Mouse (Mus musculus) adrenal gland, adult 18-20 months (tissue): Measurements from ENCODE around the gene Dbn1. TPM values are rescaled to one million over a fixed set of nuclear protein-coding genes. Genes with fewer than 3 reads are reported as not detected.

ENCODE experiments used
- DNase-seq, 2 experiments: peaks; one replicate each; pipeline ENCODE4 v3.0.0; 2021 to 2022; ENCODE audit warnings: low spot score in 2 of 2
- long read RNA-seq, 2 experiments: library from polyadenylated mRNA; stranded (forward); transcript quantifications; one replicate each; pipeline ENCODE4 v2.0.0; 2021
- total RNA-seq, 2 experiments: library from RNA; stranded (reverse); gene quantifications; 1 replicate in 1 of 2; 2 replicates in 1 of 2; pipeline ENCODE4 v1.2.3; 2021

Gene Dbn1
- 10 to 100 TPM; 11.1 to 16.2 TPM for total RNA-seq
- long read RNA-seq, experiment 1, transcript Dbn1-203 (14 exons, 2,940 nt), result major isoform, 7 of 13 reads
- long read RNA-seq, experiment 1, partial matches to known transcripts, result 1 of 13 reads
- long read RNA-seq, experiment 1, other reads (novel, unspliced or antisense), result 0 of 13 reads
- long read RNA-seq, experiment 2, partial matches to known transcripts, result 10 of 15 reads
- long read RNA-seq, experiment 2, other reads (novel, unspliced or antisense), result 1 of 15 reads

DNA sequence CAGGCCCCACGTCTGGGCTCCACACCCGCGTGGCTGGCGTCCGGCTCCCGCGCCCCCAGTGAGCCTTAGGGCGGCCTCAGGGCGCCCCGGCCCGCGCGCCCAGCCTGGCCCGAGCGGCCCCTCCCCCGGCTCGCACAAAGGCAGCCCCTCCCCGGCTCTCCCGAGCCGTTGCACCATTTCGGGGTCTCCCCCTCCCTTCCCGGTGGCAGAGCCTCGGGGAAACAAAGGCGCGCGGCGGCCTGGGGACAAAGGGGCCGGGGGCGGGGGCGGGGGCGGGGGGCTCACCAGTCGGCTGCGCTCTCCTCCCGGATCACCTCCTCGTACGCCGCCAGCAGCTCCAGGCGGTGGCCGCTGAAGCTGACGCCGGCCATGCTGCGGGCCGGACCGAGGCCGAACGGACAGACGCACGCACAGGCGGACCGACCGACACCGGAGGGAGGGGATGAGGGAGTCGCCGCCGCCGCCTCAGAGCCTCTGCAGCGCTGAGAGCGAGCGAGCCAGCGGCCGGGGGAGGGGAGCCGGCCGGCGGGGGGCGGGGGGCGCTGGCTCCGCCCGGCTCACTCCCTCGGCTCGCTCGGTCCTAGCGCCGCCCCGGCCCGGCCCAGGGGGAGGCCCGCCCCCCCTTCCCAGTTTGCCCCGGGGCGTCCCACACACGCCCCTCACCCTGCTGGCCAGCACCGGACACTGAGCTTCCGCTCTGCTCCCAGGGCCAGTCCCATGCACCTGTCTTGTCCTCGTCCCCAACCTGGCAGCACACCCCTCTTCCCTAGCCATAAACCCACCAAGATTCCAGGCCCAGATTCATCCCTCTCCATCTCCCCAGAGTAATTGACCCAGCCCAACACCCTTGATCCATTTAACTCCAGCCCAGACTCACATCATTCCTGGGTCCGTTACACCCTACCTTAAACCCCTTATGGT is at the start of gene Dbn1:
TSS of gene Dbn1 (minus strand) at position 534 of the 921 bp plus-strand sequence.
- DNase-seq, result peak in 1 of 2 experiments; percentile 50

DNA sequence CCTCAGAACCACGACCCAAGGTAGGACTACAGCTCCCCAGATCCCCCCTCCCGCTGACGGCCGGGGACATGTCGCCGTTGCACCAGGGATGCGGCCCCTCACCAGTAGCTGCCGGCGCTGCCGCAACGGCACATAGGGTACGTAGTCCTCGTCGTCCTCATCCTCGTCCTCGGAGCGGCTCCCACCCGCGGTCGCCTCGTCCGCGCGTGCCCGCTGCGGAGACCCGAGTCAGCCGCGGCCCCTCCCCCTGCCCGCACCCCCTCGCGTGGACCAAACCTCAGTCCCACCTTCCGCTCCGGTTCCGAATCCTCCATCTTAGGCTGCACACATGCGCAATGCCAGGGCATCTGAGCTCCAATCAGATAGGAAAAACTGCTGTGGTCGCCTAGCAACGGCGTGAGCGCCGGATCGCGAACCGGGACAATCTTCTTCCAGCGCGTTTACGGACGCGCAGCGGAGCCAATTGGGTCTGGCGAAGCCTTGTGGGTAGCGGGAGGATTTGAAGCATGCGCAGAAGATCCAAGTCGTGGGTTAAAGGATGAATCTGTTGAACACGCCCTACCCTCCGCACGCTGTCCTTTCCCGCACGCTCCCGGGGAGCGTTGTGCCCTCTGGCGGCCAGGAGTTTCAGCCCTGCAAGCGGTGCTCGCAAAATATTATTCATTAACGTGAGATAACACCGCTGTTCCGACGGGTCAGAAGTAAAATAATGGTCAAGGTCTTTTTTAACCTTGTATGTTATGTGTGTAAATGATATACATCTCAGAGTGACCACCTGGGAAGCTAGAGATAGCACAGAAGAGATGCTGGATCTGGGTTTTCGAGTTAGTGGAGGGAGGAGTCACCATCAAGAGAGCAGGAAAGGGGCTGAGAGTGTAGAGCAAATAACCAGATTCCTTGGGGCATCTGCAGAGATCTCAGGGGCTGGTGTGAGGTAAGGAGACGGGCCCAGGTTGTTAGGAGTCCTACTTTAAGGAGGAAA is 48.6 kb upstream of the Dbn1 start, which contains the start of gene Ddx41:
TSS of gene Ddx41 (minus strand) at position 465 of the 982 bp plus-strand sequence.
- DNase-seq, result peak; percentile 99

GRCm38 (mm10) chr13:55535796-55536193 is 47.9 kb upstream of the Dbn1 start:
- no peak for DNase-seq

DNA sequence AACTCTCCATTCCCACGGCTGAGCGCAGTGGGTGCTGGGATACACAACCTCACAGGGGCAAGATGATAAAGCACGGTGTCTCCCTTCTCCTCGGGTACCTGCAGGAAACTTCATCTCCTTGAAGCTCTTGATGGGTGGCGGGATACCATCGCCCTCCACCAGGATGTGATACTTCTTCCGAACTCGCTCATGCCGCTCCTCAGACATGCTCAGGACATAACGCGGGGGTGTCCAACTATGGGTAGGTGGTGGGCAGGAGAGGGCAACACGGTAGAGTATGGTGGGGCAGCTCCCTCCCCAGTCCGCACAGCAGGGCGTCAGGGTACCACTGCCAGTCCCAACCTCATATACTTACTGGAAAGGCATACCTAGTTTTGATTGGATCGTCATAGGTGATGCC is 47.3 kb upstream of the Dbn1 start:
- DNase-seq, result no peak

DNA sequence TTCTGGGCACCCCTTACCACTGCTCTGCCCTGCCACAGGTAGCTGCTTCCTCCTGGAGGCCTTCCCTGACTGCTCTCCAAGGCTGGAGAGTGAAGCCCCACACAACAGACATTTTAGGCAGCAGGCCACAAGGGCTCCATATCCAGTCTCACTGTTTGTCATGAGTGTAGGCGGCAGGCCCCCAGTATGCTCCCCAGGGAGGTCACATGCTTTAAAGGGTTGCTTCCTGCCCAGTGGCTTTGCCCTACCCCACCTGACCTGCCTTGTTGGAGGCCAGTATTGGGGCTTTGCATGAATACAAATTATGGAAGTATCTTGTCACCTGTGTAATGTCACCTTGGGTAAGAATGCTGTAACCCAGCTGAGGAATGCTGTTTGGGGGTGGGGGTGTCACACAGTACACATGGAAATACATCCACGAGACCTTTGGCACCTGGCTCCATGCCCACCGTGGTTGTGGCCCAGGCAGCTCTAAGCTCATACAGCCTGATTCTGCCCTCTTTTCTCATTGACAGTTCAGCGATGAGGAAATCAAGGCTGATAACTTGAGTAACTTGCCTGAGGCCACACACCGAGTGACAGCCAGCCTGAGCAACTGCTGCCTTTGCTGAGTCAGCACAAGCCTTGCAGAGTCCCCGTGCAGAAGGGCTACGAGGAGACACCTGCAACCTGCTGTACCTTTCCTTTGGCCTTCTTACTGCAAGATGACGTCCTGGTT is 41.4 kb upstream of the Dbn1 start, which contains the start of gene Dok3:
TSS of gene Dok3 (minus strand) at position 99 of the 718 bp plus-strand sequence.
- no peak for DNase-seq

DNA sequence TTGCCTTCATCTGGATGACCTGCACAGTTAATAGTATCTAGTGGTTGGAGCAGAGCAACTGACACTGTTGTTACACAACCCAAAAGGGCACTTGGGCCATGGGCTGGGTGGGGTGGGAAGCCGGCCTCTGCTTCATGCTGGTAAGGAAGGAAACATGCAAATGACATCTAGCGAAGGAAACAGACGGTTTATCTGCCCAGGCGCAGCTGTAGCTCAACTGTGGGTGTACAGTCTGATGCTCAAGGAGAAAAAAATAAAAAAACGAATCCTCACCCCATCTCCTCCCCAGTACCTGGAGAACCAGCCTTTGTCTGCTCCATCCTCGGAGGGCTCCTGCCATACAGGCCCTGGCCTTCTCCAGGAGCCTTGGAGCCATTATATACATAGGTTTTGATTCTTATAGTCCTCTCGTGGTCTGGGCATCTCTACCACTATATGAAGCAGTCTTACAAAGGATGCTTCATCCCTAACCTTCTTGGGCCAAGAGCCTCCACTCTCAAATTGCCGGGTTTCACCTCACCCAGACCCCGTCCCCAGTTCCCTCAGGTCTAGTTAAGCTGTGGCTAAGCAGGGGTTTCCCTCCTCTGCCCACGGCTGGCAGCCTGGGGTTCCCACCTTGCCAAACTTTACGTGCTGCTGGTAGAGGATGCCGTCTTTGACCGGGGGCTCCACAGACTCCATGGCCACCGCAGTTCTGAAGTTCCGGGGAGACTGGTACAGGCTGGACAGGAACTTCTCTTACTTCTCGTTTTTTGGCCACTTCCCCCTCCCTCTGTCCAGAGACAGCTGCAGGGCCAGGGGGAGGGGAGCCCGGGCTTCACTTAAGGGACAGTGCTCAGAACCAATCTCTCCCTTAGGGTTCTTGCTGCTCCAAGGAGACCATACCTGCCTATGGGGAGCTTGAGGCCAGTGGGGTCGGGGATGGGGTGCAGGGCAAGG is 40.2 kb upstream of the Dbn1 start:
- DNase-seq, result no peak

DNA sequence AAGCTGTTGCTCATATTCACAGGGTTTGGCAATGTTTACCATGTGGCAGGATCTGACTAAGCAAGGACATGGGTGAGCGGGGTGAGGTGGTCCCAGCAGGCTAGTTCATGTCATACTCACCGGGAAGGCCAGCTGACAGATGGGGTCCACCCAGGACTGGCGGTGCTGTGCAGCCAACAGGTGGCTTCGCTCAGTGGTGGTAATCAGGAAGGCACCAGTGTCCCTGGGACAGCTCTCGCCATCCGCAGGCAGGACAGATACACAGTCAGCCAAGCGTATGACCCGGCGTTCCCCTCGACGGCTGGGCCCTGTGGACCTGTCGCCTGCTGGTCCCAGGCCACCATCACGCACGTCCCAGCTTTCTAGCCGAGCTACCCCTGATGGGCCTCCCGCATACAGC is 39.3 kb upstream of the Dbn1 start:
- no peak for DNase-seq

DNA sequence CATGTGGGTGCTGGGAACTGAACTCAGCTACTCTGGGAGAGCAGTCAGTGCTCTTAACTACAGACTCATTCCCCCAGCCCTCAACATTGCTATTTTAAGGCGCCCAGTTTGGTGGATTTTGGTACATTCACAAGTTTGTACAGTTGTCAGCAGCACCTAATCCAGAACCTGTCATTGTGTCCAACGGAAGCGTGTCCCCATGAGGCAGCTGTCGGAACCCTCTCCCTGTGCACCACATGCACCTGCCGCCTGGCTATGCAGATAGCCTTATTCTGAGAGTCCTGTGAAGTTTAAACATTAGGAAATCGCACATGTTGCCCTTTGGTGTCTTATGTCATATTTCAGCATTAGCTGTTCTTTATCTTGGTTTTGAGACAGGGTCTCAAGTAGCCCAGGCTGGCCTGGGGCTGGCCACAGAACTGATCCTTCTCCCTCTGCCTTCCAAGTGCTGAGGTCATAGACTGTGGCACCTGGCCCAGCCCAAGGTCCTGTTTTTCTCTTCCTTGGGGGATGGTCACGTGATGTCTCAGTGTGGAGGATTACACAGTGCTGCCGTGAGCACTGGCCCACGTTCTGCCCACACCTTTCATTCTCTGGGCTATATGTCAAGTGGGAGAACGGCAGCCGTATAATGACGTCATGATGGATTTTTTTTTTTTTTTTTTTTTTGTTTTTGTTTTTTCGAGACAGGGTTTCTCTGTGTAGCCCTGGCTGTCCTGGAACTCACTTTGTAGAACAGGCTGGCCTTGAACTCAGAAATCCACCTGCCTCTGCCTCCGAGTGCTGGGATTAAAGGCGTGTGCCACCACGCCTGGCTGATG is 38.0 kb upstream of the Dbn1 start:
- no peak for DNase-seq

DNA sequence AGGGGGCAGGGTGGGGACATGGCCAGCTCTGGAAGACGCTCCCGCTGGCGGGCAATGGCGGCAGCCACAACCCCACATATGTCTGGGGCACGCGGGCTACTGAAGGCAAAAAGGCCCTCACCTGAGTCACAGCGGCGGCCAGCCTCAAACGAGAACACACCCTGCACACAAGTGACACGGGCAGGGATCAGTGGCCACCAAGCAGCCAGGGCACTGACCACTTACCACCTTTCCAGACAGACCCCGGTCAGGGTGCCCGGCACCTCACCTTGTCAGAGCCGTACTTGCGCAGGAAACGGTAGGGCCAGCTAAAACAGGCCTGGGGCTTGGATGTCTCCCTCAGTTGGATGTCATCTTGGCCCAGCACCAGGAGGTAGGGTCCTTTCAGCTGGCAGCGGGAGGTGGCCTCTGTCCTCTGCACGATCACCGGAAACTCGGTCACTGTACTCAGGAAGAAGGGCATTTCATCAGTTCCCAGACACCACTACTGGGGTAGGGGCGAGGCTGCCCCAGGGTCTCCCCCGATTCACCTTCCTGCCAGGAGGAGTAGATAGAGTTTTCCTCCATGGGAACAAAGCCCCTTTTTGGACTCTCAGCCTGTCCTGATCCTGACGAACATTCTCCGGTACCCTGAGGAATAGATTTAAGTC is 36.2 kb upstream of the Dbn1 start:
- no peak for DNase-seq

- DNase-seq, result no peak
Observed at GRCm38 (mm10) chr13:55523278-55523677, 35.4 kb upstream of the Dbn1 start.

DNA sequence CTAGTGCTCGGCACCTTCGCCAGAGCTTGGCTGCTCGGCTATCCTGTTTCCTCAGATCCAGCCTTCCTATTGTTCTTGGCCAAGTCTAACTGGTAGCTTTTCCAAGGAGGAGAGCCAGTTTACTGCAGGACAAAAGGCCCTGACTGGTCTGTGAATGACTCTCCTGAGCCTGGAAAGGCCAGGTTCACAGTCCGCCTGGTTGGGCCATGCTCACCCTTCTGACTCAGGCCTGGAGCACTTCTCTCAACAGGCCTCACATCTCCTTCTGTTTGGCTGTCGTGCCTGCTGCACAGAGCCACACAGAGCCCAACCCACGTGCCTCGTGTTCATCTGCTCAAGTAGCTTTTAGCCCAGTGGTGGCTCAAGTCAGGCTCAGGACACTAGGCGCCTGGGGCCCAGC is 34.8 kb upstream of the Dbn1 start:
- no peak for DNase-seq

- DNase-seq, result no peak
Observed at GRCm38 (mm10) chr13:55519606-55520005, 31.7 kb upstream of the Dbn1 start.

DNA sequence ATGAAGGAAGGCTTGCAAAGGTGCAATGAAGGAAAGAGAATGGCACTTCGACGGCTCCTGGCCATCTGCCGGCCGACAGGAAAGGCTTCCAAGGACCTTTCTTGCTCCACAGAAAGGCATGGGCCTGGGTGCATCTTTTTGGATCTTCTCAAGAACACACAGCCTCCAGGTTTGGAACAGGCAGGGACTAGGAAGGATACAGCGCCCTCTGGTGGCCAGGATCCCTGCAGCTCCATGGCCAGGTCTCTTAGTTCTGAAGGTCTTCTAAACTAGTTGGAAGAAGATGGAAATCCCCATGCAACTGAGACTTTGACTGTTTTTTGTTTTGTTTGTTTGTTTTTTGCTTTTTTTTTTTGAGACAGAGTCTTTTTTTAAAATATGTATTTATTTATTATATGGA is 29.0 kb upstream of the Dbn1 start:
- DNase-seq, result peak; percentile 90 to 95

DNA sequence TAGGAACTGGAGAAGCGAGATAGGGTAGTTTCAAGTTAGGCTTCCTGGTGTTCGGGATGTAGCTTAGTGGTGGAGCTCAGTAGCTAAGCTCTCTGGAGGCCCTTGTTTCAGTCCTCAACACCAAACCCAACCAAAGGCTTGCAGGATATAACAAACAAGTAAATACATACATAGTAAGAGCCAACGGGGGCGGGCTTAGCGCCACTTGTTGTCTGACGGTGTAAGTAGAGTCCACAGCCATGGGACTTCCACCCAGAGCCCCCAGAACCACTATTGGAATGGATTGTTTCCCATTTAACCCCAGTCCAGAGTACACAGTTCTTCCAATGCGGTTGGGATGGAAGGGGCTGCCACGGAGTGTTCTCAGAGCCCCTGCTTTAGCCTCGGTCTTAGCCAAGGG is 25.9 kb upstream of the Dbn1 start:
- no peak for DNase-seq

GRCm38 (mm10) chr13:55513111-55513748 is 25.3 kb upstream of the Dbn1 start, which contains the start of gene Pdlim7:
Gene Pdlim7, minus strand, starts transcription at chr13:55513676.
- peak; percentile 96 to 97 for DNase-seq

DNA sequence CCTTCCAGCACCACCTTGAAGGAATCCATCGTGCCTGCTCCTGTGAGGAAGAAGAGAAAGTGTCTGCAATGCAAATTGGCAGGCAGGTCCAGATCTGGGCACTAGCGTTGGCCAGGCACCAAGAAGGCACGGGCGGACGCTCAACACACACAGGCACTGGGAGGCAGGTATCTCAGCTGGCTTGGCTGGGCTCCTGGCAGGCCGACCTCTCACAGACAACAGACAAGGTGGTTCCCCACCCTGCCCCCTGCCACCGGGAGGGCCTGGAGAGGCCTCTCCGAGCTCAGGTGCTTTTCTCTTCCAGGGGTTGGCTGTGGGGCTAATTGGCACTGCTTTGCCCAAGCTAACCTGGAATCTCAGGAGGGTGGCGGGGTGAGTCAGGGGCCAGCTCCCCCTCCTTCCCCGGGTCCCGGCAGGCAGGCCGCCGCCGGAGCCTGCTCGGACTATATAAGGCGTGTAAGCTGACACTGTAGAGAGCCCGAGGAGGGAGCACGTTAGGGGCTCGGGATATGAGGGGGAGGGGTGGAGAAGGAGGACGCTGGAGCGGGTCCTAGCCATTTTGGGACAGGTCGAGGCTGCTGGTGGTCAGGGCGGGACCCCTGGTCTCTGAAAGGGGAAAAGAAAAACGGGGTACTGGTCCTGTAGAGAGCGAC is 24.6 kb upstream of the Dbn1 start:
- DNase-seq, result peak in 1 of 2 experiments; percentile 49

GRCm38 (mm10) chr13:55511492-55511861 is 23.6 kb upstream of the Dbn1 start:
- DNase-seq, result no peak
